Mouse (Mus musculus) frontal cortex, postnatal 25 days (tissue): ENCODE results near the gene Tulp3.

ENCODE experiments used
- DNase-seq, 2 experiments: peaks; one replicate each; pipeline ENCODE4 v3.0.0; 2022; ENCODE audit warnings: low spot score in 2 of 2

Tulp3 gene

GRCm38 (mm10) chr6:128296750-128297393 lies 58.8 kb downstream of the Tulp3 start:
- DNase-seq, result no peak

GRCm38 (mm10) chr6:128295876-128296749 lies 59.5 kb downstream of the Tulp3 start:
- DNase-seq, result no peak

- DNase-seq, result no peak
Measured at GRCm38 (mm10) chr6:128291284-128291683, 64.4 kb downstream of the Tulp3 start.

DNA sequence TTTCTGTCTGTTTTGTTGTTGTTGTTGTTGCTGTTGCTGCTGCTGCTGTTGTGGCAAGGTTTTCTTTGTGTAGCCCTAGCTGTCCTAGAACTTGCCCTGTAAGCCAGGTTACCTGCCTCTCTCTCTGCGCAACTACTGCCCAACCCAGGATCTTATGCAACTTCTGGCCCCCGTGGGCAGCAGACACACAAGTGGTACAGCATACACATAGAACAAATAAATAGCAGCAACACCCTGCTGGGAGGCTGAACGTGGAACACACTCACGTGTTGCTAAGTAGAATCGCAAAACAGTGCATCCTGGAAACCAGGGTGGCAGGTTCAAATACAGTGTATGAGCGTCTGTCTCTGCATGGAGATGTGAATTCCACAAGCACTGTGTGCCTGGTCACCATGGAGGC lies 67.0 kb downstream of the Tulp3 start:
- DNase-seq, result no peak

- DNase-seq, result peak in 1 of 2 experiments; percentile 22
Measured at GRCm38 (mm10) chr6:128285792-128286430, 69.7 kb downstream of the Tulp3 start.

GRCm38 (mm10) chr6:128282126-128282525 lies 73.5 kb downstream of the Tulp3 start:
- DNase-seq, result no peak

DNA sequence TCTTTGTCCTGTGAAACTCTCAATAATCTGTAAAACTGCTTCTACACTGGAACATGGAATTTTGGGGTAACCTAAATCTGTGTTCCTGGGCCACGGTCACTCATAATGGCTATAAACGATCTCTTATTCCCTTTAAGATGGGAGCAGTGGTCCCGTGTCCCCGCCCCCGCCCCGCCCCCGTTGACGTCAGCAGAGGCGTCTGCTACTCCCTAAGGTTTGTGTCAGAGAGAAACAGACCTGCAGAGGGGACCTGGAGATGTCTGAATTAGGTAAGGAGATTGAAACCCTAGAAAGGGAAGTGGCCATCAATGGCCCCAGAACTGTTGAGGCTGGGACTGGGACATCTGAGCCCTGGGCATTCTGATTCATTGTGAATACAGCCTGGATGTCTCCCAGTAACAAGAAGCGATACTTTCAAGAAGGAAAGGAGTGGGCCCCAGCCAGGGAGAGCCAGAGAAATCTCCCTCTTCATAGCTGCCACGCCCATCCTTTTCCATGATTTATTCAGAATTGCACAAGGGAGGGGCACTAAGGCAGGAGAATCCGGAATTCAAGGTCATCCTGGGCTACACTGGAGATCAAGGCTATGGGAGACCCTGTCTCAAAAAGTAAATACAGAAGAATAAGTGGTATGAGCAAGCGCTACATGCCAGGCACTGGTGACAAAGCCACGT lies 75.0 kb downstream of the Tulp3 start:
- no peak for DNase-seq

DNA sequence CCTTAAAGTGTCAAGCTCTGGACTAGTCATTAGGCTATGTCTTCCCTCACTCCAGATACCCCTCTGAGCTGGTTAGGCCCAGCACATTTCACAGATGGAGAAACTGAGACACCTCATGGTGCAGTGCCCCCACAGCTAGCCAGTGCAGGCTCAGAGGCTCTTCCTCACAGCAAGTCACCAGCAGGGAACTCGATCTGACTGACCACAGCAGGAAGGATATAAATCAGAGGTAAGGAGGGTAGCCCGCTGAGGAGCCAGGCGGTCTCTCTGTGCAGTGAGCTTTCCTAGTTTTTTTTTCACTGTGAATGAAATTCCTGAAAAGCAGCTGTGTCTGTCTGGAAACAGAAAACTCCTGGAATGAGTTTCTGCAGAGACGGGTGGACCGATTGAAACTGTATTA lies 76.0 kb downstream of the Tulp3 start:
- DNase-seq, result no peak

- DNase-seq, result no peak
Measured at GRCm38 (mm10) chr6:128279099-128279498, 76.6 kb downstream of the Tulp3 start.

DNA sequence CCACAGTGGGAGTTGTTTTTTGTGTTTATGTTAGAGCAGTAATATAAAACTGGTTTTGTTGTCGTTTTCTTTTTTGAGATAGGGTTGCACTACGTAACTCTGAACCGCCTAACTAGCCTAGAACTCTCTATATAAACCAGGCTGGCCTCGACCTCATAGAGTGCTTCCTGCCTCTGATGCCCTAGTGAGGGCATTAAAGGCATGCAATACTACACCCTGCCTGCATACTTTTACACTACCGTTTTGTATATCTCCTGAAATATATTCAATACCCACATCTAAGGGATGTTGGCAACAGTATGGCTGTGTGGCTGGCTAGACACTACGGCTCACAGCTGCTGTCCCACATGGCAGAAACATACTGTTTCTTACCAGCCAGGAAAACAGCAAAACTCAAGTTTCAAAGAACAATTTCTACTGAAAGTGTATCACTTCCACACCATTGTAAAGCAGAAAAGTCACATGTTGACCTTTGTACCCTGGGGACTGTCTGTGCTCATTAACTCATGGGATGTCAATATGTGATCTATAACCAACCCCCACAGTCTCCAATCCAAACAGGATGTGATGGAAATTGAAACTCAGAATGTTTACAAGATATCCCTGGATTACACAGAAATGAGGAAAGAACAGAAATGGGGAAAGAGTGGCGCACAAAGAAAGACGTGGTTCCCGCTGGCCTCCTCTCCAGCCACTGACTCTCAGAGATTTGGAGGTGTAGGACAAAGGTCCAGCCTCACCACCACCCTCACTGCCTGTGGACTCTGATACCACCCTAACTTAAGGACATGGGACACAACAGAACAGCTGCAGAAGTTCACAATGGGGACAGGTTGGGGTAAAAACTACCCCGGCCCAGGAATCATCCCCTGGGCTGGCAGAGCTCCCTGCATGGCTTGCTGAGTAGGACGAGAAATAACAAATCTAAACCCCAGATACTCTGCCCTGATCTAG lies 78.2 kb downstream of the Tulp3 start:
- no peak for DNase-seq

DNA sequence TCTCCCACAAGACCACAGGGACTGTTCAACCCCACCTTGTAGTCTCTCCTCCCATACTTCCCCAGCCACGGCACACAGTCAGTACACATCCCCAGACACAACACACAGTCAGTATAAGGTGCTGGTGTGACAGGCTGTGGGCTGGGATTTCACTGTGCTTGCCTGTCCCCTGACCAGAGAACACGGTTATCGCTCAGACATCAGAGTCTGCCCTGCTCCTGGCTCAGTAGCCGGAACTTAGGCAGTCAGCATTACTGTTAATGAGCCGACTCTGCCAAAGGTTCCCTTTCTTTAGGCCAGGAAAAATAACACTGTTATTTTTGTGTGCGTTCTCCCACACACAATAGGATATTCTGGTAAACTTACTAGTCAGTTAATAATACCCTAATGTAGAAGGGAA lies 79.3 kb downstream of the Tulp3 start:
- no peak for DNase-seq

- DNase-seq, result no peak
Measured at GRCm38 (mm10) chr6:128275506-128276064, 80.1 kb downstream of the Tulp3 start.

DNA sequence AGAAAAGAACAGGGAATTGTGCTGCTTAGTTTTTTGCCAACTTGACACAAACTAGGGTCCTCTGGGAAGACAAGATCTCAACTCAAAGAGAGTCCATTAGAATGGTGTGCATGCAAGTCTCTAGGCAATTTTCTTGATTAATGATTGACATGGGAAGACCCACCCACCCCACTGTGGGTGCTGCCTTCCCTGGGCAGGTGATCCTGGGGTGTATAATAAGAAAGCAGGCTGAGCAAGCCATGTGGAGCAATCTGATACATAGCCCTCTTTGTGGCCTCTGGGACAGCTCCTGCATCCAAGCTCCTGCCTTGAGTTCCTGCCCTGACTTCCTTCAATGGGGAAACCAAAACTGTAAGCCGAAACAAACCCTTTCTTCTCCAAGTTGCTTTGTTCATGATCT lies 82.1 kb downstream of the Tulp3 start:
- no peak for DNase-seq

- DNase-seq, result no peak
Measured at GRCm38 (mm10) chr6:128272754-128273153, 82.9 kb downstream of the Tulp3 start.
